Mouse (Mus musculus) heart, embryonic 15.5 days (tissue): Measurements from ENCODE around the gene Ifitm10. TPM values are rescaled to one million over a fixed set of nuclear protein-coding genes. Genes with fewer than 3 reads are reported as not detected.

Experiments
- ATAC-seq: fragments of 200-750 bp; cut with Nextera tagmentation; replicated peaks from 2 replicates; pipeline ENCODE4 v1.8.0; 2017; ENCODE audit warnings: low read depth, moderate TSS enrichment; ENCODE audit not compliant: insufficient number of reproducible peaks, insufficient read depth, low FRiP score
- H3K27ac ChIP-seq: fragments of 300-500 bp; sonication (generic); 2 replicates; pipeline ENCODE4 v1.5.1; 2015; ENCODE audit warnings: mild to moderate bottlenecking, inconsistent platforms
- H3K27me3 ChIP-seq: fragments of 300-500 bp; sonication (generic); 2 replicates; pipeline ENCODE4 v1.6.1; 2015; ENCODE audit warnings: inconsistent platforms
- H3K36me3 ChIP-seq: fragments of 300-500 bp; sonication (generic); 2 replicates; pipeline ENCODE4 v1.6.1; 2015; ENCODE audit warnings: mild to moderate bottlenecking, inconsistent platforms
- H3K4me1 ChIP-seq: fragments of 300-500 bp; sonication (generic); replicated peaks from 2 replicates; pipeline ENCODE4 v1.6.1; 2015; ENCODE audit warnings: inconsistent platforms
- H3K4me2 ChIP-seq: fragments of 300-500 bp; sonication (generic); 2 replicates; pipeline ENCODE4 v1.6.1; 2015; ENCODE audit warnings: inconsistent platforms, mild to moderate bottlenecking, moderate library complexity
- H3K4me3 ChIP-seq: fragments of 300-500 bp; sonication (generic); 2 replicates; pipeline ENCODE4 v1.5.1; 2015; ENCODE audit warnings: mild to moderate bottlenecking, inconsistent platforms
- H3K9ac ChIP-seq: fragments of 300-500 bp; sonication (generic); 2 replicates; pipeline ENCODE4 v1.6.1; 2015; ENCODE audit warnings: mild to moderate bottlenecking, inconsistent platforms
- H3K9me3 ChIP-seq: fragments of 300-500 bp; sonication (generic); replicated peaks from 2 replicates; pipeline ENCODE4 v1.6.1; 2016; ENCODE audit warnings: inconsistent platforms
- WGBS: fragments of 180-500 bp; shearing (Covaris S2); methylation state at CpG from one replicate; pipeline ENCODE4 v1.1.7; 2015; ENCODE audit warnings: mixed read lengths; 5-methylcytosine and 5-hydroxymethylcytosine counted together
- polyA plus RNA-seq: library from polyadenylated mRNA; unstranded; fragments of >200 nt; fragmentation: Nextera tagmentation; extraction: Ambion mirVana; gene quantifications from 2 replicates; pipeline ENCODE4 v1.2.1, GENCODE M21; 2015

Gene Ifitm10
- polyA plus RNA-seq, 1 experiment from 2014 or later: 5.5 TPM

GRCm38 (mm10) chr7:142403591-142403990 is 30.0 kb upstream of the Ifitm10 start:
- 71% methylated on average over 4 of the region's 4 CpGs for WGBS
- no peak overlapping the region for H3K4me2 ChIP-seq
- no peaks in the 10 kb centered on the region for H3K27me3 ChIP-seq
- no peaks in the 10 kb centered on the region for H3K36me3 ChIP-seq
- no peaks in the 10 kb centered on the region for H3K9me3 ChIP-seq
- H3K4me1 ChIP-seq: no peaks in the 10 kb centered on the region
- no peak overlapping the region for H3K27ac ChIP-seq
- H3K9ac ChIP-seq: no peak overlapping the region
- ATAC-seq: no peak
- H3K4me3 ChIP-seq: no peak overlapping the region

DNA sequence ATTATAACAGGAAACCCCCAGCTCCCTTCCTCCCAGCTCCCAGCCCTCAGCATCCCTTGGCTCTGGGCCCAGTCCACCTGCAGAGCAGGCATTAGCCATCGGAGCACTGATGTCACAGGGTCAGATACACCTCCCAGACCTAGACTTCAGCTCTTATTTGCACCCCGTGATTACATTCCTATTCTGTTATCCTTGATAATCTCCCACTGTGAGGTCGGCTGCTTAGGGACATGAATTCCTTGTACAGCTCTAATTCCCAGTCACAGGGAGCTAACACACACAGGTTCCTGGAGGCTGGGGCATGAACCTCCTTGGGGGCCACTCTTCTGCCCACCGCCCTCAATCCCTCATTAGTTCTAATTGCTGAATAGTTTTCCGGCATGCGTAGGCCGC is 27.2 kb upstream of the Ifitm10 start:
- H3K4me3 ChIP-seq: no peak overlapping the region
- ATAC-seq: no peak

GRCm38 (mm10) chr7:142400112-142400749 is 26.7 kb upstream of the Ifitm10 start:
- H3K4me1 ChIP-seq: 0 out of 2 replicates have a peak, but pooled peaks cover 3% of the 10 kb centered on the region
- WGBS: 66% methylated on average over 7 of the region's 7 CpGs
- no peak overlapping the region for H3K4me3 ChIP-seq
- no peaks in the 10 kb centered on the region for H3K27me3 ChIP-seq
- no peaks in the 10 kb centered on the region for H3K9me3 ChIP-seq
- no peaks in the 10 kb centered on the region for H3K36me3 ChIP-seq
- no peak for ATAC-seq
- H3K27ac ChIP-seq: no peak overlapping the region
- no peak overlapping the region for H3K4me2 ChIP-seq
- no peak overlapping the region for H3K9ac ChIP-seq

More for the DNA sequence above, 27.2 kb upstream of the Ifitm10 start:
- Histone ChIP-seq H3K4me1 (0 out of 2 replicates have a peak, but pooled peaks cover 3% of the 10 kb centered on the region), H3K9me3 (no peaks in the 10 kb centered on the region), H3K36me3 (no peaks in the 10 kb centered on the region), H3K27me3 (no peaks in the 10 kb centered on the region), H3K4me2 (no peak overlapping the region), H3K27ac (no peak overlapping the region), H3K9ac (no peak overlapping the region)
- 60% methylated on average over 7 of the region's 7 CpGs for WGBS

DNA sequence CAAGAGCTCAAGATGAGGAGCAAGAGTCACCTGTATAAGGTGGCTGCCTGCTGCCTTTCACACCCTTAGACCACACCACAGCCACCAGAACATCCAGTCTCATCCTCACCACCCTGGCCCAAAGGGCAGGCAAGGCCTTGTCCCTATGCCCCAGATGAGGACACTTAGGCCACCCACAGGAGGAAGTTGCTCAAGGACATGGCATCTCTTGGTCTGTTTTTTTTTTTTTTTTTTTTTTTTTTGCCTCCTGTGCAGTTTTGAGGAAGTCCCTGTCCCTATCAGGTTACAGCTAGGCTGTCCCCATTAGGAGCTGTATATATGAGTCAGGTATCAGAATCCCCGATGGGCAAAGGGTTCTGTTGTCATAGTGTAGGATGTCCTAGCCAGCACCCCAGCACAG is 25.7 kb upstream of the Ifitm10 start:
- 66% methylated on average over 1 of the region's 1 CpGs for WGBS
- Histone ChIP-seq H3K9me3 (no peaks in the 10 kb centered on the region), H3K4me3 (no peak overlapping the region), H3K36me3 (no peaks in the 10 kb centered on the region), H3K27me3 (no peaks in the 10 kb centered on the region), H3K4me1 (0 out of 2 replicates have a peak, but pooled peaks cover 3% of the 10 kb centered on the region), H3K27ac (no peak overlapping the region), H3K4me2 (no peak overlapping the region), H3K9ac (no peak overlapping the region)
- ATAC-seq: no peak

DNA sequence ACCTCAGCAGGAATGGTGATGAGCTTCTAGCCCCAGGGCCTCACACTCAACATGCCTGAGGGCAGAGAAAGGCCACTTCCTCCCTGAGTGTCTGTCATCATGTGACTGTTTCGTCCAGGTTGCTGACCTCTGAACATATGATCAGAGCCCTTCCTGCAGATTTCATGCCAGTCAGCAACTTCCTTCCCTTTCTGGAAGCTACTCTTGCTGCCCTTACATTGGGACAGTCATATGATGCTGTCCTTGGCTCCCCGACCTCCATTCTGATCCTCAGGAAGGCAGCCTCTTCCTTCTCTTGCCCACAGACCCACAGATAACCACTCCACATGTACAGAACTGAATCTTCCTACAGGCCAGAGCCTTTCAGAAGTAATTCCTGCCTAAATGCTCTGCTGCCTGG is 24.5 kb upstream of the Ifitm10 start:
- H3K9ac ChIP-seq: no peak overlapping the region
- H3K36me3 ChIP-seq: no peaks in the 10 kb centered on the region
- ATAC-seq: peak; percentile 28; the same call in 1 of the 2 replicates
- H3K4me1 ChIP-seq: 0 out of 2 replicates have a peak, but pooled peaks cover 3% of the 10 kb centered on the region
- no peak overlapping the region for H3K4me3 ChIP-seq
- no peaks in the 10 kb centered on the region for H3K9me3 ChIP-seq
- no peaks in the 10 kb centered on the region for H3K27me3 ChIP-seq
- 38% methylated on average over 2 of the region's 2 CpGs for WGBS
- H3K4me2 ChIP-seq: no peak overlapping the region
- peak overlapping the region; percentile 8; the same call in 1 of the 2 replicates for H3K27ac ChIP-seq

DNA sequence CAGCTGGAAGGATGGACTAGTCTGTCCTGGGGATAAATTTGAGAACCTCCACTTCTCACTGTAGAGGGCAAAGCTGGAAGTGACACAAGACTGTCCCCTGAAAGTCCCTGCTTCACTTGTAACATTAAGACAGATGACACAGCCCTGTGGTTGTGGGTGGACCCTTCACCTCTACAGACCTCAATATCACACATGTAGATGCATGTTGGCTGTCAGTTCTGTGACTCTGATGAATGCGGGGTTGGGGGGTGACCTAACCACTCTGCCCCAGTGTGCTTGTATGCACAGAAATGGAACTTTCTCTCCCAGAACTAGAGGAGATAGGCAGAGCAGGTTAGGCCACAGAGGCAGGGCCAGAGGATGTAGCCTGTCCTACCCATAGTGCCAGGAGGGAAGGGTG is 23.1 kb upstream of the Ifitm10 start:
- Histone ChIP-seq H3K27ac (no peak overlapping the region), H3K9me3 (no peaks in the 10 kb centered on the region), H3K36me3 (no peaks in the 10 kb centered on the region), H3K4me1 (0 out of 2 replicates have a peak, but pooled peaks cover 3% of the 10 kb centered on the region), H3K4me2 (no peak overlapping the region), H3K27me3 (no peaks in the 10 kb centered on the region), H3K9ac (no peak overlapping the region), H3K4me3 (no peak overlapping the region)
- WGBS: 87% methylated on average over 1 of the region's 1 CpGs
- ATAC-seq: no peak

DNA sequence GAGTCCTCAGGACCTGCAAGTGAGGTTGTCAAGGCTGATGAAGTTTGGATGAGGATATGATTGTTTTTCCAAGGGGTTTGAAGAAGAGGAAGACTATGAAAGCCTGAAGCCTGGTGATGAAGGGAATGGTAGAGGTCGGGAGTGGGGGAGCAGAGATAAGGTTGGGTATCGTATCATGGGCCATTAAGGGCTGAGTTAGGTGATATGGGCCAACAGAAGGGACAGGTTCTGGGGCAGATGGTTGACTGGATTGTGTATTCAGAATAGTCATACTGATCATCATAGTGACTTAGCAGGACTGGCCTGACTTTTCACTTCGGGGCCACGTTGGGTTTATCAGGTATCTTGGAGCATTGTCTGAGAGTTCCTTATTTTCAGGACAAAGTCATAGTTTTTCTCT is 21.9 kb upstream of the Ifitm10 start:
- ATAC-seq: no peak
- Histone ChIP-seq H3K36me3 (no peaks in the 10 kb centered on the region), H3K9ac (no peak overlapping the region), H3K4me1 (0 out of 2 replicates have a peak, but pooled peaks cover 3% of the 10 kb centered on the region), H3K4me2 (no peak overlapping the region), H3K27me3 (no peaks in the 10 kb centered on the region), H3K27ac (peak overlapping the region; percentile 45; the same call in 1 of the 2 replicates), H3K9me3 (no peaks in the 10 kb centered on the region), H3K4me3 (no peak overlapping the region)
- WGBS: 77% methylated on average over 4 of the region's 4 CpGs

DNA sequence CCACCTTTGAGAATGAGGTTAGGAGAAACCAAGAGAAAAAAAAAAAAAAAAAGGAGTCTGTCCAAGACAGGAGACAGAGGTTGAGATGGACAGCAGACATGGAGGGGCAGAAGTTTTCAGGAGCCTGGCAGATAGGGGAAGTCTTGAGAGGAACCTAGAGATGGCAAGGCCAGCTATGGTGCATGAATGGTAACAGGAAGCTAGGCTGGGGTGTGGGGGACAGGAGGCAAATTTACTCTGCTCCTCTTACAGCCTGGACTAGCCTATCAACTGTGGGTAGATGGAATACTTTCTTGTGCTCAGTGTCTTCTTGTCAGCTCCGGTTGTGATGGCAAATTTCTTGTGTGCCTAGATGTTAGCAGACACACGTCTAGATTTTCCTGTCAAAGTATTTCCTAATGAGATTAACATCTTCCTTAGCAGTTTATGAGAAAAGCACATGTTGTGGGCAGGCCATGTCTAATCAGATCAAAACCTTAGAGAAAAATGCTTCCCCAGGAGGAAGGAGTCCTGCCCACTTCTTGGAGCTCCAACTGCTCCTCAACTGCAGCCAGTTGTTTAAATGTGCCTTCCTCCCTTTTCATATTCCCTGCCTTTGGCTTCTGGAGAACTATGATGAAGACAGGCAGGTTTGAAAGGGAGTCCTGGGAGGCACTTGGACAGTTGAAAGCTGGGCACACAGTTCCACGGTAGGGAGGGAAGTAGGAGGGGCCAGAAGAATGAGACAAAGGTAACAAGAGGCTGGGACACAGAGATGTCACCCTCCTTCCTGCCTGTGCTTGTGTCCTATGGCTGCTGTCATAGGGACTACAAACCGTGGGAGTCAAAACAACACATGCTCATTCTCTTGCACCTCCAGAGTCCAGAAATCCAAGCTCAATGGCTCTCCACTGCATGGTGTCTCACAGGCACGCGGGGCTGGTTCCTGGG is 21.0 kb upstream of the Ifitm10 start:
- no peak overlapping the region for H3K4me2 ChIP-seq
- H3K4me3 ChIP-seq: no peak overlapping the region
- H3K27me3 ChIP-seq: no peaks in the 10 kb centered on the region
- WGBS: 63% methylated on average over 6 of the region's 6 CpGs
- no peaks in the 10 kb centered on the region for H3K36me3 ChIP-seq
- ATAC-seq: no peak
- H3K27ac ChIP-seq: peak overlapping the region; percentile 45
- H3K4me1 ChIP-seq: 0 out of 2 replicates have a peak, but pooled peaks cover 3% of the 10 kb centered on the region
- no peaks in the 10 kb centered on the region for H3K9me3 ChIP-seq
- H3K9ac ChIP-seq: no peak overlapping the region

DNA sequence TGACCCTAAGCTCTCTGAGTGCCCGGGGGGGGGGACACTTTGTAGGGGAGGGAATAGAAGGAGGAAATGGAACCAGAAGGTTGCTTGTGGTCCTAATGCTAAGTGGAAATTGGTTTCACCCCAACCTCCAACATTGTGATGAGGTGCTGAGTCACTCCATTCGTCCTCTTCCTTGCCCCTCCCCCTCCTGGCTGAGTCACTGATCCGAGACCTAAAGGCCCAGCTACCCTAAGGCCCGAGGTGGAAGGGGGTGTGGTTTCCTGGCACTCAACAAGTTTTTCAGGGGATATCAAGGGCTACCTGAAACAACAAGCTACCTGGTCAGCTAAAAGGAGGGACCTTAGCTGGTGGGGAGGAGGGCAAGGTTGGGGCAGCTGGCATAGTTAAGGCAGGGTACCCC is 19.6 kb upstream of the Ifitm10 start:
- ATAC-seq: no peak; the same call in 1 of the 2 replicates
- H3K27me3 ChIP-seq: no peaks in the 10 kb centered on the region
- no peaks in the 10 kb centered on the region for H3K9me3 ChIP-seq
- WGBS: 22% methylated on average over 4 of the region's 4 CpGs
- no peaks in the 10 kb centered on the region for H3K36me3 ChIP-seq
- H3K9ac ChIP-seq: no peak overlapping the region
- no peak overlapping the region for H3K27ac ChIP-seq
- H3K4me1 ChIP-seq: peaks cover 3% of the 10 kb centered on the region; the same call in 1 of the 2 replicates
- no peak overlapping the region for H3K4me3 ChIP-seq
- no peak overlapping the region for H3K4me2 ChIP-seq

DNA sequence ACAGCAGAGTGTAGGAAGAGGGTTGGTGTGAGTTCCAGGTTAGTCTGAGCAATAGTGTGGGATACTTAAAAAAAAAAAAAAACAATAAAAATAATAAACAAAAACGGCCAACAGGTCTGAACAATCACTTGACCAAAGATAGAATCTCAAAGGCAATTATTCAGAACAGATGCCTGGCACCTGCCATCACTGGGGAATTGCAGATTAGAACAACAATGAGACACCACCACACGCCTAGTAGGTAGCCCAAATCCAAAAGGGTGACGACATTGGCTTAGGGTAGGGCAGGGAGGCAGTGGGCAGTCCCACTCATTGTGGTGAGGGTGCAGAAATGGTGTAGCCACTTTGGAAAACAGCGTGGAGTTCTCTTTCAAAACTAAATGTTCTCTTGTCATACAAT is 18.1 kb upstream of the Ifitm10 start:
- no peak overlapping the region for H3K4me3 ChIP-seq
- no peak for ATAC-seq
- H3K9ac ChIP-seq: no peak overlapping the region
- peaks cover 5% of the 10 kb centered on the region for H3K4me1 ChIP-seq
- H3K36me3 ChIP-seq: no peaks in the 10 kb centered on the region
- H3K9me3 ChIP-seq: no peaks in the 10 kb centered on the region
- no peak overlapping the region for H3K27ac ChIP-seq
- no peak overlapping the region for H3K4me2 ChIP-seq
- 69% methylated on average over 4 of the region's 4 CpGs for WGBS
- H3K27me3 ChIP-seq: no peaks in the 10 kb centered on the region

- 64% methylated on average over 3 of the region's 3 CpGs for WGBS
- no peak overlapping the region for H3K4me3 ChIP-seq
- no peaks in the 10 kb centered on the region for H3K36me3 ChIP-seq
- H3K4me2 ChIP-seq: no peak overlapping the region
- no peaks in the 10 kb centered on the region for H3K27me3 ChIP-seq
- no peak overlapping the region for H3K27ac ChIP-seq
- ATAC-seq: no peak
- no peak overlapping the region for H3K9ac ChIP-seq
- H3K4me1 ChIP-seq: peaks cover 10% of the 10 kb centered on the region
- H3K9me3 ChIP-seq: no peaks in the 10 kb centered on the region
Observed at GRCm38 (mm10) chr7:142391108-142391507, 17.6 kb upstream of the Ifitm10 start.
